Mouse (Mus musculus) cerebellum, adult 18-20 months (tissue): ENCODE measurements around the gene Spocd1.

Experiments
- DNase-seq, 2 experiments: peaks; one replicate each; pipeline ENCODE4 v3.0.0; 2021

The Spocd1 gene

GRCm38 (mm10) chr4:129918901-129919300, 10.1 kb upstream of the Spocd1 start:
- no peak for DNase-seq

- no peak for DNase-seq
These were observed 8.3 kb upstream of the Spocd1 start for GRCm38 (mm10) chr4:129920542-129921313.

DNA sequence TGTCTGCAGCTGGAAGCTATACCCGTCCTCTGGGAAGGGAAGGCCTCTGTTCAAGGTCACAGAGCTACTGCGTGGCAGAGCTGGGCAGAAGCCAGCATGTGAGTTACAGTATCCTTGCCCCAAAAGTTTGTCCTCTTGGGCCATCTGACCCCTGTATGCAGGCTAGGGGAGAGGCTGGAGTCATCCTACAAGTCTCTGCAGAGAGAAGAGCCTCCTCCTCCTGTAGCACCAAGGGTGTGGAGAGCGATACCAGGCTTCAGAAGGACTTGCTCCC, 7.8 kb upstream of the Spocd1 start:
- DNase-seq: no peak

DNA sequence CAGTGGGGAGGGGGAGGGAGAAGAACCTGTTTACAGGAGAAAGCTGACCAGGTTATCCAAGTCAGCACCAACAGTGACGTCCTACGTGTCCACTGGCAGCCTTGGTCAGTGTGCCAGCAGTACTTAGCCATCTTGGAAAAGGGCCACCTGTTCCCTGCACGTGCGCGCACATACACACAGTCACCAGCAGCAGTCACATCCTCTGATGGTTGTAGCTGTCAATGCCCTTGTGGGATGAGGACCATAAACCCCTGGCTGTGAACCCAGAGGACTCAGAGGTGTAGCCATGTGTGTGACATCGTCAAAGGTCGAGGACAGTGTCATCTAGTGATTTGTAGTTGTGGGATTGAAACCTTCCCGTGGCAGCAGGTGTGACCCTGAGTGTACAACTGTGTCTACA, 4.9 kb upstream of the Spocd1 start:
- no peak for DNase-seq

- no peak for DNase-seq
These were observed 4.4 kb upstream of the Spocd1 start for GRCm38 (mm10) chr4:129924694-129925093.

DNA sequence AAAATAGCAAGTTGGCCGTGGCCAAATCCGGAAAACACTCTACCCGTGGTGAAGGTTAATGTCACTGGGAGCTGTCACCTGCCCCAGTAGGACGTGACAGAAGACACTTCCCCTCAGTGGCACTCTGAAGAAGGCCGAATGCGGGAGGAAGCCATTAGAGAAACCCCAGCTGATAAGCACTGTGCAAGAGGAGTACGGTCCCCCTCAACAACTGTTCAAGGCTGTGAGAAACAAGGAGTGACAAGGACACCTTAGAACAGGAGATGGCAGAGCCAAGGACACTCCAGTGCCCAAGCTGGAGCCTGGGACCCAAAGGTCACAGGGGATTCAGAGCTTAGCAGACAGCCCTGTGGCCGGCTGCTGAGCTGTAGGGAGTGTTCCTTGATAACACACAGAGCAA, 2.5 kb upstream of the Spocd1 start:
- no peak for DNase-seq

- DNase-seq: no peak
These were observed 2.0 kb upstream of the Spocd1 start for GRCm38 (mm10) chr4:129927091-129927490.

DNA sequence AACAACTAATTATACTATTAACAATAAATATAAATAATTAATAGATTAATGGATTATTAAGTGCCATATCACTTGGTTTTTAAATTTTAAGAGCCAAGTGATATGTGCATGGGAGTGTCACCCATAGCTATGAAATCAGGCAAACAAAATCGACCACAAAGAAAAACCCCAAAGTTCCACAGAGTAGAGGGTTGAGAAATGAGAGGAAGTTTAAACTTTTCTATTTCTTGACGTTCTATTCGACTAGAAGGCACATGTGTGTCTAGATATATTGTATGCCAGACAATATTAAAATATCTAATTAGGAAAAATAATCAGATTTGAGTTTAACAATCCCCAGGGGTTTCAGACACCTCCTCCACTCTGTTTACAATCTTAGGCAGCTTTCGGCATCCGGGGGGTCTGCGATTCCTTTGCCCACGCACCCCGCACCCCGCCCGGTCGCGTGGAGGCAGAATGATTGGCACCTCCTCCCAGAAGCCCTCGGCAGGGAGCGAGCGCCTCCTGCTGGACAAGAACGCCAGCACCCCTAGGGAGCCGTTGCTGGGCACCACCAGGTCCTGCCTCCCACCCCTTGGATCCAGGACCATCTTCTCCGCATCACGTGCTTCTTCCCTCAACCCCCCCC, 811 bp upstream of the Spocd1 start:
- DNase-seq: peak; percentile 68 to 75

DNA sequence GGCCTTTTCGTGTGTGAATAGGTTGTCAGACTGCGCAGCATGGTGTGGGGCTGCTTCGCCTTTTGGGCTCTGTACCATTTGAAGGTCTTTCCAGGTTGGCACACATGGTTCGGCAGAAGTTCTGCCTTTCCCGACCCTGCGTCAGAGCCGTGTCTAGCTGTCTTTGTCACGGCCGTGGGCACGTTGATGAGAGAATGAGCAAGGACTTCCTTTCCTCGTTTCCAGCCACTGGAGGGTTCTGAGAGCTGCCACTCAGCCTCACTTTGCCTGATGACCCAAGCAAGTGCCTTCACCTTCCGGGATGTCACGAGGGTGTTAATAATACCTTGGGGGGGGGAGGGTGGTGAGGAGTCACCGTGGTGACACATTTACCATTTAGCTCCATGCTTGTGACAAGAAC, 4.6 kb downstream of the Spocd1 start:
- DNase-seq: no peak

- peak; percentile 10 to 14 for DNase-seq
These were observed 5.3 kb downstream of the Spocd1 start for GRCm38 (mm10) chr4:129934177-129934855.

DNA sequence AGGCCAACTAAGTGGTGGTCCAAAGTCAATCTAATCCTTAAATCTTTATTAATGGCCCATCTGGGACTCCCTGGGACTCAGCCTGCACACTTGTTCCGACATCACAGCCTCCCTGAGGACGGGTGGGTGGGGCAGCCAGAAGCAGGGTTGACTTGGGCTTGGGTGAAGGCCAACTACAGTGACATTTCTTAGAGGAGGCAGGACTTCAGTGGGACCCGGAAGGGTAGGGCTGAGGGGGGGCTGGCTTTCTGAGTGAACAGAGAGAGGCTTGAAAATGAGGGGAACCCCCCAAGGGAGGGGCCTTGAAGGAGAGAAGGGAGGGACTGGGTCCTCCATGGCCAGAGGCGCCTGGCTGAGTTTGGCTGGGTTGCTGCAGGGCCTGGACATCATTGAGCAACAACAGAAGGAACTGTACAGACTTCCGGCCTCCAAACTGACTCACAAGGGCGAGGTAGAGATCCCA, 22.3 kb downstream of the Spocd1 start:
- DNase-seq: no peak

- no peak for DNase-seq
These were observed 23.3 kb downstream of the Spocd1 start for GRCm38 (mm10) chr4:129952241-129952810.

DNA sequence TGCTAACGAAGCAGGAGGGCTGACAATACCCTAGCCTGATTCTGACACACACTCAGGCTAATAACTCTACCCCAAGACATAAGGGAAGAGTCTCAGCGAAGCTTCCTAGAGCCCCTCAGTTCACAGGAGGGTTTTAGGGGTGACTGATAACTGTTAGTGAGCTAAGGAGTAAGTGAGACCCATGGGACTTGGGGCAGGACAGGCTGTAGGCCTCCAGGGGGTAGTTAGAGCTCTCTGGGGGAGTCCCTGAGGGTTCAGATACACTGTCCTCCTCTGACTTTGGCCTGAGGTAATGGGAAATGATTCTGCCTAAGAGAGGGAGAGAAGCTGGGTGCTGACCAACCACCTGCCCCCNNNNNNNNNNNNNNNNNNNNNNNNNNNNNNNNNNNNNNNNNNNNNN, 25.5 kb downstream of the Spocd1 start:
- no peak for DNase-seq

- peak; percentile 58 for DNase-seq
These were observed 31.3 kb downstream of the Spocd1 start for GRCm38 (mm10) chr4:129960180-129960944.

- no peak for DNase-seq
These were observed 36.2 kb downstream of the Spocd1 start for GRCm38 (mm10) chr4:129965294-129965693.

GRCm38 (mm10) chr4:129966201-129966600, 37.2 kb downstream of the Spocd1 start:
- no peak for DNase-seq

GRCm38 (mm10) chr4:129967024-129968014, 38.3 kb downstream of the Spocd1 start:
- peak in 1 of 2 experiments; percentile 32 for DNase-seq

DNA sequence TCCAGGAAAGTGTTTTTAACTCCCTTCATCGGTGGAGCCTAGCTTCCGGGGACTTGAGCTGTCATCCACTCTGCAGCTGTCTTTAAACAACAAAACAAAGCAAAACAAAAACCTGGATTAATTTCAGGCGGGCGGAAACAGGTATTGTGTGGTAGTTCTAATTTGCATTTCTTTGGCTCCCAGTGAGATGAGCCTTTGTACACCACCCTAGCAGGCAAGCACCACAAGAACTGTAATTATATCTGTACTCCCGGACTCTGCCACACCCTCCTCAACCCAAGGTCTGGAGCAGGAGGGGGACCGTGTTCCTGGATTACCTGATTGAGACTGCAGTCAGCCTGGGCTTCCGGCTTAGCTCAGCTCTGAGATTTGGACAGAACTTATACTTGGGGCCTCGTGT, 41.1 kb downstream of the Spocd1 start:
- no peak for DNase-seq

GRCm38 (mm10) chr4:129970861-129971260, 41.8 kb downstream of the Spocd1 start:
- DNase-seq: no peak

DNA sequence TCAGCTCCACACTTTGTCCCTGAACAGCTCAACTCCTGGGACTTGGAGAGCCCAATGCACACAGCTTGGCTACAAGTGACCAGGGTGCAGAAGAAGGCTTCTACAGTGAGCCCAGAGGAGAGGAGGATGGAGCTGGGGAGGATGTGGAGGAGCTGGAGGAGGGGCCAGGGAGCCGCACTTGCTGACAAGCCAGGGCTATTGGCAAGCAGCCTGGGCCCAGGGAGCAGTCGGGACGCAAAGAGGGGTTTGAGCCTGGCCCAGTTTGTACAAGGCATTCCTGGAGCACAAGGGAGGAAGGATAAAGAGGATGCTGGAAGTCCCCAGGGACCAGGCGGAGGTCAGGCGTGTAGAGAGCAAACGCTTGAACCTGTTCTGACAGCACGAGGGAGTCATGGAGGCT, 42.9 kb downstream of the Spocd1 start:
- DNase-seq: no peak

DNA sequence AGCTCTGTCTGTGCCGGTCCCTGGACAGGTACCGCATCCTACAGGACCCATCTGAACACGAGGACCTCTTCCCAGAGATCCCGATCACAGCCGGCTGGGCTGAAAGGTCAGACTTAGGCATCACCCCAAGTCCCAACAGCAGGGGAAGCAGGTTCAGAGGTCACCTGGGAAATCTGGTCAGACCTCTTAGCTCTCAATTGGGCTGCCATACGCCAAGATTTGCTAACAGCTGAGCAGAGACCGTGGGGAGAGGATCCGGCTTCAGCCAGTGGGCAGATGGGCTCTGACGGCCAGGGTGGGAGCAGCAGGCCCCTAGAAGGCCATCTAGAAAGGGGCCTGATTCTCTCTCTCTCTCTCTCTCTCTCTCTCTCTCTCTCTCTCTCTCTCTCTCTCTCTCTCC, 45.2 kb downstream of the Spocd1 start:
- no peak for DNase-seq

DNA sequence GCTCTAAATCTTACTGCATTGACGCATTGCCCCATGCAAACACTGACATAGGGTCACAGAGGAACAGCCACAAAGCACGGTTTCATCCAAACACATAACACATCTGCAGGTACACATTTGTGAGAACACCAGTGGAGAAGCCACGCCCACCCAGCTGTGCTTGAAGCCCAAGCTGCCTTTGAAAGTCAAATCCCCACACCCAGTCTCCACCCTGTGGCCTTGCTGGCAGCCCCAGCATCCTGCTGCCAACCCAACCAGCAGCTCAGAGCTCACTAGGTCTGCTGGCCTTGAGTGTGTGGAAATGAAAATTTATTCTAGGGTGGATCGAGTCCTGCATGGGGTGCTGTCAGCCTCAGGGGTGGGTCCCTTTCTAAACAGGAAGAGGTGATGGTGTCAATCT, 48.2 kb downstream of the Spocd1 start:
- no peak for DNase-seq
